Mouse (Mus musculus) liver, embryonic 14.5 days (tissue): Measurements from ENCODE around the gene Zmym1. TPM values are rescaled to one million over a fixed set of nuclear protein-coding genes. Genes with fewer than 3 reads are reported as not detected.
"Not testable (repeated sequence)": the region's sequence is repeated elsewhere in the genome, so short reads cannot be mapped to it uniquely, and the experiment has no call there.

Experiments used
- ATAC-seq: fragments of 200-750 bp; cut with Nextera tagmentation; 2 replicates; pipeline ENCODE4 v1.8.0; 2017; ENCODE audit warnings: moderate number of reproducible peaks, mild to moderate bottlenecking, moderate library complexity; ENCODE audit not compliant: insufficient read depth
- DNase-seq, 3 experiments: peaks; one replicate each; pipeline ENCODE4 v3.0.0-alpha.2; 2012 to 2013; ENCODE audit warnings: low read depth in 3 of 3, low spot score in 3 of 3
- H3K27ac ChIP-seq: fragments of 300-500 bp; sonication (generic); 2 replicates; pipeline ENCODE4 v1.5.1; 2014; ENCODE audit warnings: moderate library complexity, mild to moderate bottlenecking, control low read depth, inconsistent platforms
- H3K27me3 ChIP-seq: fragments of 300-500 bp; sonication (generic); 2 replicates; pipeline ENCODE4 v1.6.1; 2014; ENCODE audit warnings: mild to moderate bottlenecking, low read length, moderate library complexity; ENCODE audit not compliant: control insufficient read depth, insufficient read depth
- H3K36me3 ChIP-seq: fragments of 300-500 bp; sonication (generic); replicated peaks from 2 replicates; pipeline ENCODE4 v1.6.1; 2014; ENCODE audit warnings: low read depth; ENCODE audit not compliant: control insufficient read depth, insufficient read depth
- H3K4me1 ChIP-seq, 2 experiments: fragments of 200-500 bp in 1 of 2; fragments of 300-500 bp in 1 of 2; sonication (generic) in 1 of 2; replicated peaks; 2 replicates each; pipeline ENCODE4 v1.6.1; 2012 to 2014; ENCODE audit warnings: antibody characterized with exemption in 1 of 2, inconsistent platforms in 1 of 2, low read length in 1 of 2; ENCODE audit not compliant: control insufficient read depth in 2 of 2, insufficient read depth in 2 of 2
- H3K4me2 ChIP-seq: fragments of 300-500 bp; sonication (generic); 2 replicates; pipeline ENCODE4 v1.6.1; 2014; ENCODE audit warnings: low read depth, mild to moderate bottlenecking, control low read depth, moderate library complexity
- H3K4me3 ChIP-seq, 2 experiments: fragments of 200-500 bp in 1 of 2; fragments of 300-500 bp in 1 of 2; sonication (generic) in 1 of 2; 2 replicates each; pipeline ENCODE4 v1.5.1; 2012 to 2014; ENCODE audit warnings: low read depth in 2 of 2, low read length in 2 of 2, mild to moderate bottlenecking in 2 of 2, control low read depth in 1 of 2, inconsistent platforms in 1 of 2, moderate library complexity in 1 of 2; ENCODE audit not compliant: insufficient read depth in 1 of 2
- H3K9ac ChIP-seq: fragments of 300-500 bp; sonication (generic); replicated peaks from 2 replicates; pipeline ENCODE4 v1.6.1; 2014; ENCODE audit warnings: mild to moderate bottlenecking, control low read depth, moderate library complexity
- H3K9me3 ChIP-seq: fragments of 300-500 bp; sonication (generic); 2 replicates; pipeline ENCODE4 v1.6.1; 2016; ENCODE audit warnings: low read length, mixed read lengths; ENCODE audit not compliant: control insufficient read depth
- CTCF ChIP-seq: IDR thresholded peaks from 2 replicates; pipeline ENCODE4 v1.5.1; 2016; ENCODE audit warnings: antibody characterized with exemption, low read depth, control low read depth
- EP300 ChIP-seq: IDR thresholded peaks from 2 replicates; pipeline ENCODE4 v1.6.1; 2016; ENCODE audit warnings: antibody characterized with exemption, low read depth
- WGBS: fragments of 180-500 bp; shearing (Covaris S2); extraction: QIAGEN DNeasy Blood & Tissue Kit; methylation state at CpG from one replicate; pipeline ENCODE4 v1.1.7; 2014; ENCODE audit not compliant: insufficient replicate concordance; 5-methylcytosine and 5-hydroxymethylcytosine counted together
- polyA plus RNA-seq, 2 experiments: library from polyadenylated mRNA; depleted of rRNA in 1 of 2; stranded (reverse) in 1 of 2; unstranded in 1 of 2; fragments of >200 nt; fragmentation: Nextera tagmentation in 1 of 2; extraction: Ambion mirVana in 1 of 2; gene quantifications; 2 replicates each; pipeline versions ENCODE4 v1.2.1 to v1.2.3; 2012 to 2014

Gene Zmym1
- polyA plus RNA-seq (2012; rRNA removed) = 2.0 and 4.0 TPM in 2 replicates
- polyA plus RNA-seq (2014; fragmentation: Nextera tagmentation; extraction: Ambion mirVana) = 9.8 and 10.2 TPM in 2 replicates

- H3K9me3 ChIP-seq = no peaks in the 10 kb centered on the region
- under 1% methylated on average over 38 of the region's 38 CpGs for WGBS
- peaks cover 3 to 7% of the 10 kb centered on the region in 2 experiments; a peak in 3 of 4 replicates for H3K4me1 ChIP-seq
- H3K27me3 ChIP-seq = no peaks in the 10 kb centered on the region
- no peak for TF ChIP-seq EP300
- peak; percentile 11; the same call in 1 of the 2 replicates for TF ChIP-seq CTCF
- peak within 1 kb of the TSS; percentile 84 to 96 for H3K4me3 ChIP-seq
- H3K4me2 ChIP-seq = peak within 1 kb of the TSS; percentile 86
- DNase-seq (peak; percentile 76 to 79 (median 79)), ATAC-seq (peak; percentile 95)
- H3K9ac ChIP-seq = peak within 1 kb of the TSS; percentile 86
- peak within 1 kb of the TSS; percentile 60 for H3K27ac ChIP-seq
- peaks cover 6% of the 10 kb centered on the region for H3K36me3 ChIP-seq
These were observed at the start of gene Zmym1 for GRCm38 (mm10) chr4:127060585-127061290. Gene Zmym1 (minus strand): TSS chr4:127061152.

GRCm38 (mm10) chr4:127110570-127110969 lies 49.6 kb upstream of the Zmym1 start:
- H3K4me1 ChIP-seq = no peaks in the 10 kb centered on the region
- no peaks in the 10 kb centered on the region for H3K36me3 ChIP-seq
- H3K9me3 ChIP-seq = no peaks in the 10 kb centered on the region
- ATAC-seq (no peak), DNase-seq (no peak)
- WGBS = 58% methylated on average over 4 of the region's 4 CpGs
- H3K4me2 ChIP-seq = no peak overlapping the region
- H3K27me3 ChIP-seq = no peaks in the 10 kb centered on the region
- no peak overlapping the region for H3K4me3 ChIP-seq
- H3K9ac ChIP-seq = no peak overlapping the region
- no peak overlapping the region for H3K27ac ChIP-seq
- TF ChIP-seq CTCF (no peak), EP300 (no peak)

GRCm38 (mm10) chr4:127107566-127107965 lies 46.6 kb upstream of the Zmym1 start:
- no peak overlapping the region for H3K4me2 ChIP-seq
- H3K9me3 ChIP-seq = no peaks in the 10 kb centered on the region
- H3K4me3 ChIP-seq = no peak overlapping the region
- WGBS = 72% methylated on average over 4 of the region's 4 CpGs
- H3K27ac ChIP-seq = no peak overlapping the region
- DNase-seq = no peak
- no peak overlapping the region for H3K9ac ChIP-seq
- no peak for ATAC-seq
- H3K4me1 ChIP-seq = no peaks in the 10 kb centered on the region
- H3K27me3 ChIP-seq = no peaks in the 10 kb centered on the region
- TF ChIP-seq EP300 = no peak
- no peak for TF ChIP-seq CTCF
- H3K36me3 ChIP-seq = no peaks in the 10 kb centered on the region

- ATAC-seq, H3K4me1 ChIP-seq, H3K36me3 ChIP-seq, H3K4me2 ChIP-seq, H3K9ac ChIP-seq, H3K4me3 ChIP-seq, DNase-seq, H3K9me3 ChIP-seq, H3K27me3 ChIP-seq, H3K27ac ChIP-seq: not testable (repeated sequence)
- 81% methylated on average over 1 of the region's 2 CpGs for WGBS
These were observed 38.6 kb upstream of the Zmym1 start for GRCm38 (mm10) chr4:127099552-127099951.

GRCm38 (mm10) chr4:127095090-127095489 lies 34.1 kb upstream of the Zmym1 start:
- H3K9me3 ChIP-seq = no peaks in the 10 kb centered on the region
- H3K4me1 ChIP-seq = no peaks in the 10 kb centered on the region
- no peaks in the 10 kb centered on the region for H3K36me3 ChIP-seq
- H3K4me2 ChIP-seq = no peak overlapping the region
- no peak overlapping the region for H3K27ac ChIP-seq
- ATAC-seq = no peak
- 60% methylated on average over 4 of the region's 4 CpGs for WGBS
- no peaks in the 10 kb centered on the region for H3K27me3 ChIP-seq
- H3K9ac ChIP-seq = no peak overlapping the region
- TF ChIP-seq CTCF (no peak), EP300 (no peak)
- H3K4me3 ChIP-seq = no peak overlapping the region
- no peak for DNase-seq
